Mouse (Mus musculus): ENCODE measurements around the gene Rcc2. TPM values are rescaled to one million over a fixed set of nuclear protein-coding genes. Genes with fewer than 3 reads are reported as not detected.

Gene Rcc2
- polyA plus RNA-seq, 1 experiment from 2014 or later = 19.5 TPM

- Histone ChIP-seq H3K36me3 (ENCODE audit: insufficient read depth, low read length) (no peaks in the 10 kb centered on the region), H3K9ac (replicated peaks; ENCODE audit: low read length) (peak overlapping the region; percentile 28), H3K27me3 (ENCODE audit: insufficient read depth, low read length) (no peaks in the 10 kb centered on the region), H3K9me3 (ENCODE audit: low read length) (no peaks in the 10 kb centered on the region), H3K27ac (ENCODE audit: low read length) (peak overlapping the region; percentile 62), H3K4me3 (ENCODE audit: low read length) (0 out of 2 replicates have a peak overlapping the region, but pooled peaks have one; percentile 3), H3K4me2 (replicated peaks; ENCODE audit: low read depth, low read length) (peak overlapping the region; percentile 44), H3K4me1 (ENCODE audit: insufficient read depth, low read length) (peaks cover 20% of the 10 kb centered on the region)
- 2% methylated on average over 16 of the region's 16 CpGs for WGBS
- peak; percentile 50 for ATAC-seq (ENCODE audit: low FRiP score, low TSS enrichment)
Measured at GRCm38 (mm10) chr4:140684141-140684871, 16.0 kb upstream of the Rcc2 start.

- no peaks in the 10 kb centered on the region for H3K9me3 ChIP-seq (ENCODE audit: low read length)
- 12% methylated on average over 6 of the region's 6 CpGs for WGBS
- no peaks in the 10 kb centered on the region for H3K36me3 ChIP-seq (ENCODE audit: insufficient read depth, low read length)
- peak overlapping the region; percentile 28; the same call in 1 of the 2 replicates for H3K9ac ChIP-seq (replicated peaks; ENCODE audit: low read length)
- peak overlapping the region; percentile 62 for H3K27ac ChIP-seq (ENCODE audit: low read length)
- H3K4me2 ChIP-seq (replicated peaks; ENCODE audit: low read depth, low read length) = peak overlapping the region; percentile 44
- peak; percentile 25; the same call in 1 of the 2 replicates for ATAC-seq (ENCODE audit: low FRiP score, low TSS enrichment)
- no peaks in the 10 kb centered on the region for H3K27me3 ChIP-seq (ENCODE audit: insufficient read depth, low read length)
- no peak overlapping the region for H3K4me3 ChIP-seq (ENCODE audit: low read length)
- peaks cover 20% of the 10 kb centered on the region for H3K4me1 ChIP-seq (ENCODE audit: insufficient read depth, low read length)
Measured at GRCm38 (mm10) chr4:140684881-140685303, 15.4 kb upstream of the Rcc2 start.

GRCm38 (mm10) chr4:140688044-140688825, 12.1 kb upstream of the Rcc2 start:
- peak; percentile 78 for ATAC-seq (ENCODE audit: low FRiP score, low TSS enrichment)

GRCm38 (mm10) chr4:140688826-140689425, 11.4 kb upstream of the Rcc2 start:
- 70% methylated on average over 5 of the region's 5 CpGs for WGBS

More at GRCm38 (mm10) chr4:140688044-140688825, 12.1 kb upstream of the Rcc2 start:
- Histone ChIP-seq H3K27me3 (ENCODE audit: insufficient read depth, low read length) (no peaks in the 10 kb centered on the region), H3K9ac (replicated peaks; ENCODE audit: low read length) (no peak overlapping the region), H3K36me3 (ENCODE audit: insufficient read depth, low read length) (no peaks in the 10 kb centered on the region), H3K4me2 (replicated peaks; ENCODE audit: low read depth, low read length) (no peak overlapping the region), H3K9me3 (ENCODE audit: low read length) (no peaks in the 10 kb centered on the region), H3K4me1 (ENCODE audit: insufficient read depth, low read length) (peaks cover 20% of the 10 kb centered on the region), H3K27ac (ENCODE audit: low read length) (no peak overlapping the region), H3K4me3 (ENCODE audit: low read length) (no peak overlapping the region)
- WGBS = 32% methylated on average over 11 of the region's 12 CpGs

GRCm38 (mm10) chr4:140689873-140690655, 10.3 kb upstream of the Rcc2 start:
- 71% methylated on average over 16 of the region's 16 CpGs for WGBS
- Histone ChIP-seq H3K4me2 (replicated peaks; ENCODE audit: low read depth, low read length) (no peak overlapping the region), H3K9ac (replicated peaks; ENCODE audit: low read length) (no peak overlapping the region), H3K36me3 (ENCODE audit: insufficient read depth, low read length) (no peaks in the 10 kb centered on the region), H3K9me3 (ENCODE audit: low read length) (no peaks in the 10 kb centered on the region), H3K27ac (ENCODE audit: low read length) (no peak overlapping the region), H3K27me3 (ENCODE audit: insufficient read depth, low read length) (no peaks in the 10 kb centered on the region), H3K4me1 (ENCODE audit: insufficient read depth, low read length) (peaks cover 5% of the 10 kb centered on the region; the same call in 1 of the 2 replicates), H3K4me3 (ENCODE audit: low read length) (no peak overlapping the region)
- ATAC-seq (ENCODE audit: low FRiP score, low TSS enrichment) = no peak

More at GRCm38 (mm10) chr4:140688826-140689425, 11.4 kb upstream of the Rcc2 start:
- H3K4me2 ChIP-seq (replicated peaks; ENCODE audit: low read depth, low read length) = no peak overlapping the region
- no peak for ATAC-seq (ENCODE audit: low FRiP score, low TSS enrichment)
- no peaks in the 10 kb centered on the region for H3K36me3 ChIP-seq (ENCODE audit: insufficient read depth, low read length)
- H3K9ac ChIP-seq (replicated peaks; ENCODE audit: low read length) = no peak overlapping the region
- H3K27me3 ChIP-seq (ENCODE audit: insufficient read depth, low read length) = no peaks in the 10 kb centered on the region
- no peaks in the 10 kb centered on the region for H3K9me3 ChIP-seq (ENCODE audit: low read length)
- no peak overlapping the region for H3K27ac ChIP-seq (ENCODE audit: low read length)
- H3K4me3 ChIP-seq (ENCODE audit: low read length) = no peak overlapping the region
- H3K4me1 ChIP-seq (ENCODE audit: insufficient read depth, low read length) = peaks cover 16% of the 10 kb centered on the region

- ATAC-seq (ENCODE audit: low FRiP score, low TSS enrichment) = no peak
- H3K4me1 ChIP-seq (ENCODE audit: insufficient read depth, low read length) = peaks cover 4% of the 10 kb centered on the region; the same call in 1 of the 2 replicates
- no peak overlapping the region for H3K27ac ChIP-seq (ENCODE audit: low read length)
- no peaks in the 10 kb centered on the region for H3K27me3 ChIP-seq (ENCODE audit: insufficient read depth, low read length)
- no peak overlapping the region for H3K4me3 ChIP-seq (ENCODE audit: low read length)
- H3K9me3 ChIP-seq (ENCODE audit: low read length) = no peaks in the 10 kb centered on the region
- H3K4me2 ChIP-seq (replicated peaks; ENCODE audit: low read depth, low read length) = no peak overlapping the region
- H3K9ac ChIP-seq (replicated peaks; ENCODE audit: low read length) = no peak overlapping the region
- 74% methylated on average over 7 of the region's 7 CpGs for WGBS
- H3K36me3 ChIP-seq (ENCODE audit: insufficient read depth, low read length) = no peaks in the 10 kb centered on the region
Measured at GRCm38 (mm10) chr4:140691481-140691880, 8.9 kb upstream of the Rcc2 start.

GRCm38 (mm10) chr4:140693513-140693912, 6.8 kb upstream of the Rcc2 start:
- 65% methylated on average over 4 of the region's 4 CpGs for WGBS

GRCm38 (mm10) chr4:140694551-140695060, 5.7 kb upstream of the Rcc2 start:
- no peak overlapping the region for H3K9ac ChIP-seq (replicated peaks; ENCODE audit: low read length)
- H3K4me1 ChIP-seq (ENCODE audit: insufficient read depth, low read length) = peaks cover 5% of the 10 kb centered on the region
- no peak overlapping the region for H3K4me3 ChIP-seq (ENCODE audit: low read length)
- no peak overlapping the region for H3K27ac ChIP-seq (ENCODE audit: low read length)
- peaks cover 10% of the 10 kb centered on the region; the same call in 1 of the 2 replicates for H3K27me3 ChIP-seq (ENCODE audit: insufficient read depth, low read length)
- H3K9me3 ChIP-seq (ENCODE audit: low read length) = no peaks in the 10 kb centered on the region
- no peak overlapping the region for H3K4me2 ChIP-seq (replicated peaks; ENCODE audit: low read depth, low read length)
- WGBS = 45% methylated on average over 1 of the region's 1 CpGs
- no peaks in the 10 kb centered on the region for H3K36me3 ChIP-seq (ENCODE audit: insufficient read depth, low read length)
- no peak for ATAC-seq (ENCODE audit: low FRiP score, low TSS enrichment)

More at GRCm38 (mm10) chr4:140693513-140693912, 6.8 kb upstream of the Rcc2 start:
- Histone ChIP-seq H3K4me1 (ENCODE audit: insufficient read depth, low read length) (peaks cover 3% of the 10 kb centered on the region; the same call in 1 of the 2 replicates), H3K4me2 (replicated peaks; ENCODE audit: low read depth, low read length) (no peak overlapping the region), H3K27me3 (ENCODE audit: insufficient read depth, low read length) (0 out of 2 replicates have a peak, but pooled peaks cover under 1% of the 10 kb centered on the region), H3K9ac (replicated peaks; ENCODE audit: low read length) (no peak overlapping the region), H3K9me3 (ENCODE audit: low read length) (no peaks in the 10 kb centered on the region), H3K36me3 (ENCODE audit: insufficient read depth, low read length) (no peaks in the 10 kb centered on the region), H3K4me3 (ENCODE audit: low read length) (no peak overlapping the region), H3K27ac (ENCODE audit: low read length) (no peak overlapping the region)
- ATAC-seq (ENCODE audit: low FRiP score, low TSS enrichment) = no peak

GRCm38 (mm10) chr4:140695146-140695545, 5.2 kb upstream of the Rcc2 start:
- Histone ChIP-seq H3K36me3 (ENCODE audit: insufficient read depth, low read length) (no peaks in the 10 kb centered on the region), H3K27me3 (ENCODE audit: insufficient read depth, low read length) (peaks cover 10% of the 10 kb centered on the region; the same call in 1 of the 2 replicates), H3K27ac (ENCODE audit: low read length) (no peak overlapping the region), H3K9me3 (ENCODE audit: low read length) (no peaks in the 10 kb centered on the region), H3K4me1 (ENCODE audit: insufficient read depth, low read length) (peaks cover 11% of the 10 kb centered on the region), H3K4me2 (replicated peaks; ENCODE audit: low read depth, low read length) (no peak overlapping the region), H3K9ac (replicated peaks; ENCODE audit: low read length) (no peak overlapping the region), H3K4me3 (ENCODE audit: low read length) (no peak overlapping the region)
- 70% methylated on average over 7 of the region's 7 CpGs for WGBS
- ATAC-seq (ENCODE audit: low FRiP score, low TSS enrichment) = no peak

Measured in kidney, embryonic 16.5 days (tissue).